Mouse (Mus musculus) thymus, adult 18-20 months (tissue): ENCODE results near the gene Lamc2.
"Not testable (repeated sequence)": the region's sequence is repeated elsewhere in the genome, so short reads cannot be mapped to it uniquely, and the experiment has no call there.

Experiments used
- DNase-seq, 2 experiments: peaks; one replicate each; pipeline ENCODE4 v3.0.0; 2022; ENCODE audit warnings: mixed read lengths in 2 of 2

The Lamc2 gene

DNA sequence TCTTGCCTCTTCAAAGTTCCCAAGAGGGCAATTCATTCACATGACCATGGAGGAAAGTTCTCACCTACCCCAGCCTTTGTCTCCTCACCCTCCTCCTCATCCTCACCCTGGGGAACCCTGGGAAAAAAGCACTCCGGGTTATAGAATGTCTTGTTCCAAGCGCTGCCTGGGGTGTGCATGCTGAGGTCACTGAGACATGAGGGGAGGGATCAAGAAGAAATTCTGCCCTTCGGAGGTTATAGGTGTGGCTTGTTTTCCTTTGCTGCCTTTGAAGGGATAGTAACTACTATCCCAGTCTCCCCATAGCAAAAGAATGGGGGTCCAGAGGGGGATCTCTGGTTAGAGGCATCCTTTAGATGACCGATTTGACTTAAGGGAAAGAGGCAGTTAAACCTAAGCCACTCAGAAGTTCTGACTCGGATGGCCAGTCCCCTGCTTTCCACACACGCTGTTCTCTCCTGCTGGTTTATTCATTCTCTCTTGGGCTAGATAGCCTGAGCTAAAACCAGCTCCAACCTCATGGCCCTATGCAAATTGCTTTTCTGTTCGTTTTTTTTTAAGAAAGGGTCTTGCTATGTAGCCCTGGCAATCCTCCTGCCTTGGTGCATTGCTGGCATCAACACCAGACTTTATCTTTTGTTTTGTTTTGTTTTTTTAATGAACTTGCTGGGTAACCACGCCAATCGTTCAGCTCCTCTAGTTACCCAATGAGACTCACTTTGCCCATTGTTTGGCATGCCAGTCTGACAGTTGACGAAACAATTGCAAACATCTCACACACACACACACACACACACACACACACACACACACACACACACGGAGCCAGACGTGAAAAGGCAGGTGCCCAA lies 91.8 kb downstream of the Lamc2 start:
- DNase-seq = no peak

DNA sequence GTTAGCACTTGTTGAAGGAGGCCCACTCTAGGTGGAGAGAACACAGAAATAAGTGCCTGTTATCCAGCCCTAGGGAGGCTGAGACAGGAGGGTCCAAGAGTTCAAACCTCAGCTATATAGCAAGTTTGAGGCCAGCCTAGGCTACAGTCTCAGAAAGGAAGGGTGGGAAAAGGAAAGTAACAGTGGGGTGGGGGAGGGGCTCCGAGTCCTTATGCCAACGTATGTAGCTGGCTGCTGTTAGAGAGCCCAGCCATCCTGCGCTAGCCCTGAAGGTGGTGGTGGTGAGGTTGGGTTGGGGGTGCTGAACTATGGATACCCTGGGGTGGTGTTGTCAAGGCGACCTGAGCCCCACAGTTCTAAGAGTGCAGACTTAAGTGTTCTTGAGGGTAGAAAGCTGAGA lies 92.7 kb downstream of the Lamc2 start:
- DNase-seq = no peak

DNA sequence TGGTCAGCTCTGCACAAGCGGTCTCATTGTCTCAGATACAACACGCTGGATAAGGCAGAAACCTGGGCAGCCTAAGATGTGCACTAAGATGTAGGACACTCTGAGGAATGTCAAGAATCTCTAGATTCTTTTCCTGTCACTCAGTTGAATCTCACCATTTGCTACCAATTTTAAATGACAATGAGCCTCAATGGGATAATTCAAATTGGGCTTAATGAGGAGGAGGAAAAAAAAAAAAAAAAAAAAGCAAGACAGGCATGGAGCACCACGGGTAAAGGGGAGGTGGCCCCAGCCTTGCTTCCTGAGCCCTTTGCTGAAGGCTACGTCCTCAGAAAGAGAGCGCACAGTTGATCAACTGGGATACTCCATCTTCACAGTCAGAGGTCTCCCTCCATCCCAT lies 93.1 kb downstream of the Lamc2 start:
- DNase-seq = no peak

DNA sequence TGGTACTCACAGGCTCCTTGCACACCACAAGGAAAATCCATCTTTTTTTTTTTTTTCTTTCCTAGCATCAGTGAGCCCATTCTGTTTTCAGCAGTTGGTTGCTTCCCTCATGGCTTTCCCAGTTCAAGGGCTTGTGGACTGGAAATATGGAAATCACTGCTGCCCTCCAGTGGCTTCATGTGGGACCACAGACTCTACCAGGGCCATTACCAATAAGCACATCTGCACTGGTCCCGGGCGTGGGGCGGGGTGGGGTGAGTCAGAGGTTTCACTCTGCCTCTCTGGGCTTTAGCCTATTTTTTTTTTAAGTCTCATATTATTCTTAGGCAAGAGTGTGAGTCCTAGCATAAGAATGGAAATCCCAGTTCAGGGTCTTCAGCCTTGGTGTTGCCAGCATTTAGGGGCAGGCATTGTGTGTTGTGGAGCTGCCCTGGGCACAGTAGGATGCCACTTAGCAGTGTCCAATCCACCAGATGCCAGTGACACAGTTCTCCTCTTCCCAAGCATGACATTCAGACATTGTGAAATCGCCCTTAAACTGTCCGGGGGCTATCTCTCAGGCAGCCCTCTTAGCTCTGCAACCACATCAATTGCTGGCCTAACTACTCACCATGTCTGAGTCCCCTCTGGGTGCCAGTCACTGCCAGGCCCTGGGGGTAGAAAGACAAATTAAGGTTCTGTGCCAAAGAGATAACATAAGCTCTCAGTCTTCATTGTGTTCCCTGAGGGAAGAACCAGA lies 93.8 kb downstream of the Lamc2 start:
- peak; percentile 11 to 20 for DNase-seq

DNA sequence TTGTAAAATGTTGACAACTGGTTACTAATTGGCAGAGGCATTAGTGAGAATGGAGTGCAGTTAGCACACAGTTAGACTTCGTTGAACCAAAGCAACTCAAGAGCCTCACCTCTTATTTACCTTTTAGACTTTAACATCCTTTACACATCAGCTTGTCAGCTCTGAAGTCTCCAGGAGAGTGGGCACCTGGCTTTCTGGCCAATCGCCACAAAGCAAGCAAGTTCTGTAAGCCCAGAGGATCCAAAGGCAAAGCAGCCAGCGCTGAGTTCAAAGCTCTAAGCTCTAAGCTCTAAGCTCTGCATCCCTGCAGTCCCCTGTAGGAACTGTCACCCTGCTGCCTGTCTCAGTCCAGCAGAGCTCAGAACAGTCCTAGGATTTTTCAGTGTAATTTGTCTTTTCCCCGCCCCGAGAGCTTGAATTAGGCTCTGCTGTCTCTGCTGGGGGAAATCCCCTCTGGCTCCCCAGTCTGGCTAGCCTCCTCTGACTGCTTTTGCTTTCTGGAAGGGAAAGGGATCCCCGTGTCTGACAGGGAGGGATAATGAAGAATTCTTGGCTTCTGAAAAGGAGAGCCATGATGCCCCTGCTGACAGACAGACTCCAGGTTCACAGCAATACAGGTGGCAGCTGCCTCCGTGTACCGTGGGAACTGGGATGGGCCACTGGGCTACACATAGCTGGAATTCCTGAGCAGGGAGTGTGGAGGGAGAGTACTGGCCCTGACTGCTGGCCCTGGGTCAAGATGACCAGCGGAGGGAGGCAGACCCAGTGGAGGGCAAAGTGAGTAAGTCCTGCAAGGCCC lies 94.6 kb downstream of the Lamc2 start:
- DNase-seq = peak in 1 of 2 experiments; percentile 11

DNA sequence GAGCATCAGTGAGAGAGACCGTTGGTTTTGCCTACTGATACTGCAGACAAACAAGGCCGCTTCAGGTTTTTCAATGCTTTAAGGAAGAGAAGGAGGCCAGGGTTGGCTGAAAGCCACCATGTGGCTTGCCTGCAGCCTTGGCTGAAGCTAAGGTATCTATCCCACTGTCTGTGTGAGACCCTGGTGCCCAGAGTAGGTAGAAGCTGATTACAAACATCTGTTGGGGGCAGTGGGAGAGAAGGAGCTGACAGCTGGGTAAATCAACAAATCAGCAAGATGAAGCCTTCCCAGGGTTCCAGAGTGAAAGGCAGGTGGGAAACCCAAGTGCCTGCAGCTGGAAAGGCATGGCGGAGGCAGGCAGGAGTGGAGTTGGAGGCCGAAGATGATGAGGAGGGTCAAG lies 95.4 kb downstream of the Lamc2 start:
- no peak for DNase-seq

DNA sequence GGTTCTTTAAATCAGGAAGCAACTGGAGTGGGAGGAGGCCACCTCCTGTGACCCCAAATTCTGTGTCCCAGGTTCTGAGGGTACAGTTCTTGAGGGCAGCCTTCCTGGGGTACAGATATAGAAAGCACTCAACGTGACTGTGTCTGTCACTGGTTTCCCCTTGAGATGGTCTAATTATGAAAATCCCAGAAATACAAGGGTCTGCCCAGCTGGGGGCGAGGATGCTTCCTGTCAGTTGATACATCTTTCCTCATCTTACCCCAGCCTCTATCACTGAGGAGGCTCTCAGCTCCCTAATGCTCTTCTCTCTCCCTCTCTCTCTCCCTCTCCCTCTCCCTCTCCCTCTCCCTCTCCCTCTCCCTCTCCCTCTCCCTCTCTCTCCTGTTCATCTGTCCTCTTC lies 96.2 kb downstream of the Lamc2 start:
- no peak for DNase-seq

DNA sequence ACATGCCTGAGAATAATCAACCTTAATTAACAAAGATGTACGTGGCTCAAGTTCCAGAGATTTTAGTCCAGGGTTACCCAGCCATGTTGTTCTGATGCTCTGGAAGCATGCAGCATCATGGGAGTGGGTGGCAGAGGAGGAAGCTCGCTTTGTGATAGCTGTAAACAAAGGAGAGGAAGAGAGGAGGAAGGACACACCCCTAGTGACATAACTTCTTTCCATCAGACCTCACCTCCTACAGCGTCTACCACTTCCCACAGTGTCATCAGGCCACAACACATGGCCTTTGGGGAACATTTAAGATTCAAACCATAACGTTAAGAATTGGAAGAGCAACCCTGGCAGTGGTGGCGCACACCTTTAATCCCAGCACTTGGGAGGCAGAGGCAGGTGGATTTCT lies 98.5 kb downstream of the Lamc2 start:
- no peak for DNase-seq

DNA sequence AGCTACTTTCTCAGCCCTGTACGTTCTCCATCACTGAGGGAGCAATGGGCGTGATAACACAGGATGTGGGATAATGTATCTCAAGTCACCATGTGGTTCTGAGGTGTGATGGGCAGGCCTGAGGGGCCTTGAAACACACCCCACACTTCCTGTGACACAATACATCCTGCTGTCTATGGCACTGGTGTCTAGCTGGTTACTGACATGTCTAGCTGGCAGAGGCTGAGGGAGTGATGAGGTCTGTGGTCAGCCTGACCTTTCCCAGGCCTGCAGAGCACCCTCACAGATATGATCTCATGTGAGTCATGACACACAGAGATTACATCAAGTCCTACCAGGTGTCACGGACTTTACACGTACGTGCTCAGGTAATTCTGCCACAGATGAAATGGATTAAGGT lies 101.0 kb downstream of the Lamc2 start:
- no peak for DNase-seq

DNA sequence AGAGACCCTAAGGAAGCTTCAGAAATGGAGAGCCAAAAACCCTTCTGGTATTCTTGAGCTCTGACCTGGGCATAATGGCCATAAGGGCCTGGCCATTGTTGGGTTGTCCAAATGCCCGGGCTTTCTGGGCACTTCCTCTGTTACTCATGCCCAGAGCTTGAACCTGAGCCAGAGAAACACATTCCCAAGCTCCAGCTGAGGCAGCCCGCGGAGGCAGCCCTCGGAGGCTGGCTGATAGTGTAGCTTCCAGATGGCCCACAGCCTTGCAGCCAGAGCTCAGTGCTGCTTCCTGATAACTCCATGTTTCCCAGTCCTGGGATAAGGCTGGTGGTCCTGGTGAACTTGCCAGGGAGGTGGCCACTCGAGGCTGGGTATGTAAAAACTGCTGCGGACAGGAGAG lies 102.1 kb downstream of the Lamc2 start:
- DNase-seq = no peak

DNA sequence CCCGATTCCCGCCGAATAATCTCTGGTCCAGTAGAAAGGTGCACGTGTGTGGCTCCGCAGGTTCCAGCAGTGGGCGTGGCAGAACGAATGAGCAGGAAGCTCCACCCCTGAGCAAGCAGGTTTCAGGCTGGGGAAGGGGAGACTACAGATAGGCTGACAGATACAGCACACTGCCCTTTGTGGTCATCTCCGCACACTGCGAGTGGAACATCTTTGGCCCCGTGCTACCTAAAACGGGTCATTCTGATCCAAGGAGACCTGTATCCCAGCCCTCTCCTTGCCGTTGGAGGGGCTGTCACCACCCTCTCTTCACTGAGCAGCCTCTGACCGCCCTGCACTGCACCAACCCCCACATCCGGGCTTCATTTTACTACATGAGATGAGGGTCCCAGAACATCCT lies 103.0 kb downstream of the Lamc2 start:
- DNase-seq = not testable (repeated sequence)

DNA sequence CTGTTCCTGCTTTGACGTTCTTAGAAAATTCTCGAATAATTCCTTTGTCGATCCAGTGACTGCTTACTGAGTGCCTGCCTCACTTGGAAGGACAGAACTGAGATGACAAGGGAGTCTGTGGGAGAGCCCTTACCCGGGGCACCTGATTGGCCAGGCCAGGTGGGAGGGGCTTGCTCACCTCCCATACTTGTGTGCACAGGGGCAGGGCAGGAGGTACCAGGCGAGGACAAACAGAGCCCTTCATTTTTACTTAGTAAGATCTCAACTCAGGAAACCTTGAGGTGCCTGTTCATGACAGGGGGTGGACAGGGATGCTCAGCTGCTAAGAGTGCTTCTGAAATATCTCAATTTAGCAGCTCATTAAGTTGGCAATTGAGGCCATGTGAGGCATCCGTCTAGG lies 110.3 kb downstream of the Lamc2 start:
- DNase-seq = no peak

DNA sequence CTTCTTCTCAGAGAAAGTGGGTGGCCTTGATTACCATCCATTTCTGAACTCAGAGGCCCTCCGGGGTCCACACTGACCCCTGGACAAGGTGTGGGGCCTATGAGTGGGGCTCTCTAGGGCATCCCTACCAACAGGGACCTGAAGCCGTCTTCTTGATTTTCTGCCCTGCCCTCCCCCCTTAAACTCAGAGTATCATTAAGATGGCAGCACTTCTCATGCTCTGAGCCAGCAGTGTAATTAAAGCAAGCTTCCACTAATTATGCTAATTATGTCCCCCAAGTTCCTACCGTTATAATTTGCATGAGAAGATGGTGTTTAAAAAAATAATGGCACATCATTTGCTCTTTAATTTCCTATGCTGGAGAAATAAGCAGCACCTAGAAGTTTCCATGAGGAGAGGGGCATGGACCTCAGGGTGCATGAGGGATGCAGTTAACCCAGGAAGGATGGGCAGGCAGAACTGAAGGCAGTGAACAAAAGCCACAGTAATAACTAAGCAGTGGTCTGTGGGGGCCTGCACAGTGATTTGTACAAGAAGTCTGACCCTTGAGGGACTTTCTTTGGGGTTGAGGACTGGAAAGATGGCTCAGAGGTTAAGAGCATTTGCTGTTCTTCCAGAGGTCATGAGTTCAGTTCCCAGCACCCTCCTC lies 111.0 kb downstream of the Lamc2 start:
- DNase-seq = no peak

DNA sequence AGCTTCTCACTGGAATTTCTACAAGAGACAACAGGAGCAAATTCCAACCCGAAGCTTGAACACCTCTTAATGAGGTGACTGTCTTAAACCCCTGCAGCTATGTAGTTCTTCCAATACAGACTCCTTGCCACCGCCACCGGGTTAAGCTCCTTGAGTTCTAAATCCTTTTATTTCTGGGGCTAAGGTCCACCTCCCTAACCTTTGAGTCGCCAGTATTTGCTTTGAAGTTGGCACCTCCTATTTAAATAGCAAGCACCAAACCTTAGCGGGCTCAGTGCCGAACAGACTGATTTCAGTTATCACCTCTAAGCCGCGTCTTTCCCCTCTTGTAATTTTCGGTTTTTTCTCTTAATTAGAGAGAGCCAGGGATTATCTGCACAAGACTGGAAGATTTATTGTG lies 112.8 kb downstream of the Lamc2 start:
- DNase-seq = no peak
